Mouse (Mus musculus) ovary, postnatal 14 days (tissue): ENCODE data around the gene Ablim1.

ENCODE experiments used
- DNase-seq: peaks from one replicate; pipeline ENCODE4 v3.0.0; 2022; ENCODE audit warnings: low spot score

Ablim1 gene

DNA sequence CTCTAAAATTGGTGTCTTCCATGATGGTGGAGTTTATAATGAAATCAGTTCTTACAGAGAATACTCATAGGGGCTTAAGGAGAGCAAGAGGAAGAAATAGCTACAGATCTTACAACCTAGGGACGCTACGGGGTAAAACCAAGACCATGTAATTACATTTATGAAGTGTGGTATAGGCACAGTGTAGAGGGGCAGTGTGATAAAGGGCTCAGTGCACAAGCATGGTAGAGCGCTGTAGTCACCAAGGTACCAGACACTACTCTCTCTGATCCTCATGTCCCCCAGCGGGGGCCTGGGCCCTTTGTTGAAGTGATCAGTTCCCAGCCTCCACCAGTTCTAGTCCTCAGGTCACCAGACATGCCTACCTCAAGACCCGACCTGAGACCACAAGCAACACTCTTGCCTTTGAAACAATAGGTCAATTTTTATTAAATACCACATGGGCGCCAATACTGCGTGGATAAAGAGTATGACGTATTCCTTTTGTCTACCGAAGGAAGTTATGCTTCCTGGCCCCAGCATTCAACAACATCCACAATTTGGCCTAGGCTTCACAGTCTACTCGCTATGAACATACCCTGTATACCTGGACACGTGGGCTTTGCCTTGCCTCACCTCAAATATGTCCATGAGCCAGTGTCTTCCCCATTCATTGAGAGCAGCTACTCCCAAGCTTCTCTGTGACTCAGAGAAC is 213.8 kb downstream of the Ablim1 start:
- DNase-seq, result no peak

DNA sequence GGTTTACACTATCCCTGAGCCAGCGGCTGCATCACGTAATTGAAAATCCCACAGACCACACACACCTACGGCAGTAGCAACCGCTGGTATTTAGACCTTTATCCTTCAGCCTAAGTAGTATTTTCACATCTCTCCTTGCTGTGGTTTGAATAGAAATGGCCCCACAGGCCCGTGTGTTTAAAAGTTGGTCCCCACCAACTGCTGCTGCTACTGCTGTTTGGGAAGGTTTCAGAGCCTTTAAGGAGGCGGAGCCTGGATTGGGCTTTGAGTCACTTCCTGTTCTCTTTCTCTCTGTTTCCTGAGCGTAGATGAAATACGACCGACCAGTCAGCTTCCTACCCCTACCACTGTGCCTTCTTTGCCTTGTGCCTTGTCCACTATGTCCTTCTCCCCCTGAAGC is 214.7 kb downstream of the Ablim1 start:
- DNase-seq, result no peak

DNA sequence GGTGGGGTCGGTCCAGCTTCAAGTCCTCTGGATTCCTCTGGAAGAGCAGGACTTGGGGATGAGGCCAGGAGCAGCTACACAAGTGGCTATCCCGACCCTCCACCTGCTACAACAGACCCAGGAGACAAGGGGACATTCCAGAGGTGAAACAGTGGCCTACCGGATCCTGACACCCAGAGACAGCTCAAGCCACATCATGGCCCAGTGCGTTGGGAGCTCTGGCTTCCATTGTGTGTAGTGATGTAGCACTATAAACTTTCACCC is 215.7 kb downstream of the Ablim1 start:
- no peak for DNase-seq

DNA sequence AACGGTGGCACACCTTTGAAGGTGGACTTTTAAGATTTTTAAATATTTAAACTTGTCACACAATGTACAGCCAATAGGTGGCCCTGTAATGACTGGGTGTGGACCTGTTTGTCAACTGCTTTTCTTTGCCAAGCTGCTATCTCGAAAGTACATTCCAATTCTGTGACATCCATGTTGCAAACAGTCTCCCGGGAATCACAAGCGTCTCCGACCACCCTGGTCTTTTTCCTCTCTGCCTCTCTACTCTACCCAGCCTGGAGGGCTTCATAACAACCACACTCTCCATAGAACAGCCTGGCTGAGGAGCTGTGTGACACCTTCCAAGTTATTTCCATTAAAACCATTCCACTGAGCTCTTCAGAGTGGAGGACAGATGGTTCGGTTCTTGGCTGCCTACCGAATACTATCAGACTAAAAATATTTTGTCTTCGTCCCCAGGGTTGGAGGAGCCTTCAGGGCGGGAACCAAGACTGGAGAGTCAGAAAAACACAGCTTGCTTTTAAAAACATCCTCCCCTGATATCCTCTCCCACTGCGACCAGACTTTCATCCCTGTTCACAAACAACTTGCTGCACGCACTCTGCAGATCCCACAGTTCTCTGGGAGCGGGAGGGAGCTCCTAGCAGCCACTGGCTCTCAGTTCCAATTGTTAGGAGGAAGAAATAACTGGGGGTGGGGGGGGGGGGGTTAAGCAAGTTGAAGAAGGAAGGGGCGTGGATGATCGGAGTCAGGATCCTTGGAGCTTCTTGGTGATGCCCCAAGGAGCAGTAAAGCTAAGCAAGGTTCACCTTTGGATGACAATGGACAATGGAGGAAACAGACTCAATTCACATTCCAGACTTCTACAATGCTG is 216.3 kb downstream of the Ablim1 start:
- no peak for DNase-seq

DNA sequence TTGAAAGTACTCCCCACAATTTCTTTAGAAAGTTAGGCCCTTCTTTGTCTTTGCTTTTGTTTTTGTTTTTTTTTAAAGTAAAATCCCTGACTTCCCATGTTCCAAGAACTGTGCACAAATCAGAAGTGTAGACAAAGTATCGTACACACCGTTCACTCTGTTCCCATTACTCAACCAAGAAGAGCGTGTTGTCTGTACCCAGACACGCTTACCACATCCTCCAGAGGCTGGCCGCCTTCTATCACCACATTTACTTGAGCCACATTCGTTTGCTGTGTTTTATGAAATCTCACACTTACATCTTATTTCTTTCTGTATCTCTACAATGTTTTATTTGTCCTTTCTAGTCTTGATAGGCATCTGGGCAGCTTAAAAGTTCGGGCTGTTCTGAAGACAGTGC is 219.4 kb downstream of the Ablim1 start:
- DNase-seq, result no peak

DNA sequence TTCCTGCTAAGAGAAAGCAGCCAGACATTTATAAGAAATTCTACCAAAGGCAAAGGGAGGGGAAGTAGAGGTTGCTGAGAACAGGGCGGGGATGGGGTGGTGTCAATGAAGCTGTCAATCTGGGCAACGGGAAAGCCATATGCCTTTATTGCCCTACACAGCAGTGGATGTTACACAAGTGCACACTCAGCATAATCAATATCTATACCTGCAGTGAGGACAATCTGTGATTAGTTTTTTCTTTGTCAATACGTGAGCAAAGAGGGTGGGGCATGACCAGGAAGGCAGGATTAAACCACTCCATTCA is 221.1 kb downstream of the Ablim1 start:
- no peak for DNase-seq

DNA sequence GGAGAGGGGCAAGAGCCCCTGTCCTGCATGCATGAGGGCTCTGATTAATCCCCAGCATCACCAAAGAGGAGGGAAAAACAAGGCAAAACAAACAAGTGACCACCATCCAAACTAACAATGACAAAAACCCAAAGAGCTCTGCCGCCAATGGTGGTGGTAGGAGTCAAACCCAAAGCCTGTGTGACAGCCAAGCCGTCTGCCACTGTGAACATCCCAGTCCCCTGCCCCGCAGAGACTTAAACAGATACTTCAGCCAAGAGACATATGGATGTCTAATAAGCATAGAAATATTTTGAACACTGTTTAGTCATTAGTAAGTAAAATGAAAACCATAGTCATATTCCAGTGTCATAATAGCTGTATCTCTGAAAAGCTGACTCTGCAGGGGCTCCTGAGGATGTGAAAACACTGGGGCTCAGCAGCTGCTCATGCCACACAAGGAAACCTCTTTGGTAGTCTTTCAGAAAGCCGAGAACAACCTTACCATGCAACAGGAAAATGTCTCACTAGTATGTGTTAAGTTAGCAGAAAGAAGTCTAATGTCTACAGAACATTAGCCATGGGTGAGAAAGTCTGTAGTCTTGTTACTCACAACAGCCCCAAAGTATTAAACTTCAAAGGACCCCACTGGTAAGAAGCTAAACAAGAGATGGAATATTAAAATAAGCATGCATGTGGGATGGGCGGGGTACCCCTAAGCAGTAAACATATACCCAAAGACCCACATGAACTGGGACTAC is 221.6 kb downstream of the Ablim1 start:
- DNase-seq, result no peak

DNA sequence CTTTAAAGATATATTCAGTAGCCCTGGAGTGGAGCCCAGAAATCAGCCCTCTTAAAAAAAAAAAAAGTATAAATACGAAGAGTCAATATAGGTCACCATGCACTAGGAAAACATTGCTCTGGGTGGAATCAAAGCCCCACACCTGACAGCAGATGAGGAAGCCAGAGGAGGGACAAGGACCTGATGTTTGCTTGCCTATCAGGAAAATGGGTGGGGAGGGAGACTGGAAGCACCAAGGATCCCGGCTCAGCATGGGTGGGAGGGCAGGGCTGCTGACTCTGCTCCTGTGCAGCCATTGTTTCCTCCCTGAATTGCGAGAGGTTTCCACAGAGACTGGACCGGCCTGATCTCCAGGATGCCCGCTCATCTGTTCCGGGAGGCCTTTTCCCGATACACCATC is 223.4 kb downstream of the Ablim1 start:
- no peak for DNase-seq

DNA sequence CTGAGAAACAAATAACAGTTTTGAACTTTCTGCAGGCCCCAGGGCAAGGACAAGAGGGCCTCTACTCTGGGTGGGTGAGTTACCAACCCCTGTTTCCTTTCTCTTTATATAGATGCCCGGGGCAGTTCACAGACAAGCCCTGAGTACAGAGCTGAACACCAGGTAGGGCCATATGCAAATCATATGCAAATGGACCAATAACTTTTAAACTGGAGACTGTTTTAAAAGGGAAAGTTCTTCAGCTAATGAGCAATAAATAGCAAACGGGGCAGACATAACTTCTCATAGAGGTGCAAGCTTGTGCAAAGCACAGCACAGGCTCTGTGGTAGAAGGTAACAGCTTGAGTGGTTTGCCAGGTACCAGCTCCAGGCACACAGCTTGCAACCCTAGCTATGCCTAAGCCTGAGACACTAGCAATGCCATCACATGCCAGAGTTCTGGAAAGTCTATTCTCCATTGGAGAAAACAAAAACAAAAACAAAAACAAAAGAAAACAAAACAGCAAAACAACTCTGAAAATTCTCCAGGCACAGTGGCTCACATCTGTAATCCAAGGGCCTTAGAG is 225.8 kb downstream of the Ablim1 start:
- DNase-seq, result no peak

DNA sequence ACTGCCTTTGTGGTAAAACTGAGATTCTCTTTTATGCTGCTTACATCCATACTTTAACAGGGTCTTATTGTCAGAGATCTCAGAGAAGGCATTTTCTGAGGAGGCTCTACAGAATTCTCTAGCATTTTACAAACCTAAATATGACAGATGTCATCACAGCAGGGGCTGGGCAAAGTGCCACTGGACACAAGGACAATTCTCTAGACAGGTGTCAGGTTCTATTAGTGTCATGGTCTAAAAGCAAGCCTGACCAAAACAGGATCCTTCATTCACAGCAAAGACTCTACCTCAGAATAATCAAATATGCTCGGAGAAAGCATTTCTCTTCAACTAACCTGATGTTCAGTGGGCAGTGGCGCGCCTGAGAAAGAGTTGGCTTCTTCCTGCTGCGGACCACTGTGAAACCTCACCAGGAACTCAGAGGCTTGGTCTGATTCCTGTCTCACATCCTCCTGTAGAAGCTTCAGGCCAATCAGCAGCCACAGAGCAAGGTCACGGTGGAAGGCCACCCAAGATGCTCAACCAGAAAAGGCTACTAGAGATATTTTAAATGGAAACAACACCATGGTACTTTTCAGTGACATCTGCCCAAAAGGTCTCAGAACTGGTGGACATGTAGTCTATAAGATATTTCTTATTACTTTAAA is 230.1 kb downstream of the Ablim1 start:
- no peak for DNase-seq

DNA sequence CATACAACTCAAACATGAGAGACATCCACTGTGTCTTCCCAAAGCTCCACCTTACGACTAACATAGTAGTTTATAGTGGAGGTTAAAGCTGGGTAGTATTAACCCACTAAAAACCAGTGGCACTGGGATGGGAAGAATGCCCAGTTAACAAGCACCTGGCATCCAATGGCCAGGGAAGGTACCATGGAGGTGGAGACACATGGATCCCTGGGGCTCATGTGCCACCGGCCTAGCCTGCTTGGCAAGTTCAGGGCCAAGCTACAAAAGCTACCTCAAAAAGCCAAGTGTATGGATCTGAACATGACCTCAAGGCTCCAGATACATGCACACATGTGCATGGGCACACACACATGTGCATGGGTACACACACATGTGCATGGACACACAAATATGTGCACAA is 230.8 kb downstream of the Ablim1 start:
- DNase-seq, result no peak

DNA sequence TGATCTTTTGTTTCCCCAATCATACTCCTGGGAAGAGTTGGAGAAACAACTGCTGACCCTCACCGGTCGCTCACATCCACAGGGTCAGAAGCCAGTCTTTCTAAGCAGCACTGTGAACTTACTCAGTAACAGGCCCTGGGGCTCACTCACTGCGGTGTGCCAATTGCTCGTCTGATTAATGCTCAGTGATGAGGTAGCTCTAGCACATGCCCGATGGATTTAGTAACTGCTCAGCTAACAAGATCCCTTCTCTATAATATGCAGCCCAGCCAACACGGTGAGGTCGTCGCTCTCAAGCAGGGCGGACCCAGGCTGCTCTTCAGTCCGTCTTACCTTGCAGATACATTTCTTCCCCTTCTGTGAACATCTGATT is 231.6 kb downstream of the Ablim1 start:
- DNase-seq, result no peak

DNA sequence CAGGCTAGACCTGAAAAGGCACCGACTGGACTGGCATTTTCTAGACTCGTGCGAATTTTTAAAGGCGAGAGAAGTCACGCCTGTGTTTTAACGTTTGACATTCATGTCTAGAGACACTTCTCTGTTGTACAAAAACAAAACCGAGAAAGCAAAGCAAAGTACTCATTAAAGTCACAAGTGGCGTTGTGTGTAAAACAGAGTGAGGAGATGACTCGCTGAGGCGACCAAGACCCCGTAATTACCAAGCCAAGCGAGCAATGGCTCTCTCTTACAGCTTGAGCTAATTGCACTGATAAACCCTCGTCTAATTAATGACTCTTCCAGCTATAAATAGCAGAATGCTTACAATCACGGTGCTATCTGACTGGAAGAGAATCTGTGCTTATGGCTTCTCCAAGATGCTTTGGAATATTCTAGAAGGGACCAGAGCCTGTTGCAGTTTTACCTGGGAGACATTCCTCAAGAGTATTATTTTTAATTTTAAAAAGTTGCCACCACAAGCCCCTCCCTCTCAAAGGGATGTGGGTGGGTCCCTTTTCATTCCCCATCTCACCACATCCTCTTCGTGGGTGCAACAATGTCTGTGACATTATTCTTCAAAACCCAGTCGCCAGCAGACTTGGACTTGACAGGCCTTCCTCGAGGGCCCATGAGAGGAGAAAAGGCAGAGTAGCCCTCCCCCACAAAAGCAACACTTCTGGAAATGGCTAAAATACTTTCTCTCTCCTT is 232.1 kb downstream of the Ablim1 start:
- no peak for DNase-seq

DNA sequence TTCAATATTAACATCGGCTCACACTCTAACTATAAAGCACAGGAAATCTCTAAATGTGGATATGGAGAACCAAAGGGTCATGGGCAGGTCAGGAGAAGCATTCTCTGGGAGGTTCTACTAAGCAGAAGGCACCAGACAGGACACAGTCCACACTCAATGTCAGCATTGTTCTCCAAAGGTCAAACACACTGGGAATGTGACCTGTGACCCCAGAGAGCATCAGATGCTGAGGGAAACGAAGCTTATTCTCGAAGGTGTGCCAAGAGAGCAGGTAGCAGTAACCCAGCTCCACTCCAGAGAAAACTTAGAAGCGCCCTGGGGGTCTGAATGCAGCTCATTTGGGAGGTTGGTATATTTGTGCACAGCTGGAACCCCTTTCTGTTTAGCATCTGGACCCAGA is 233.2 kb downstream of the Ablim1 start:
- DNase-seq, result no peak

DNA sequence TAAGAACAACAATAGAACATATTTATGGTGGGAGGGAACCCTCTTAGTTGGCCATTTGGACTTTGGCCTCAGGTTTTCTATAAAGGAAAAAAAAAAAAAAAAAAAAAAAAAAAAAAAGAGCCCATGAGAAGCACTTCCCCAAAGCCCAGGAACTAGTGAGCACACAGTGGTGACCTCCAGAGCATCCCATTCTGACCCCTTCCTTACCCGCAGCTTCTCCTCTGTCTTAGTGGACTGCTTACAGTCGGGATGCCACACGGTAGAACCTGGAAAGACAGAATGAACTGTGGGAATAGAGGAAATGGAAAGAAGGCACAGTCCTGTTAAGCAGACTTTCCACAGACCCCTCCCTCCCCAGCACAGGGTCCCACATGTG is 235.1 kb downstream of the Ablim1 start:
- DNase-seq, result no peak

DNA sequence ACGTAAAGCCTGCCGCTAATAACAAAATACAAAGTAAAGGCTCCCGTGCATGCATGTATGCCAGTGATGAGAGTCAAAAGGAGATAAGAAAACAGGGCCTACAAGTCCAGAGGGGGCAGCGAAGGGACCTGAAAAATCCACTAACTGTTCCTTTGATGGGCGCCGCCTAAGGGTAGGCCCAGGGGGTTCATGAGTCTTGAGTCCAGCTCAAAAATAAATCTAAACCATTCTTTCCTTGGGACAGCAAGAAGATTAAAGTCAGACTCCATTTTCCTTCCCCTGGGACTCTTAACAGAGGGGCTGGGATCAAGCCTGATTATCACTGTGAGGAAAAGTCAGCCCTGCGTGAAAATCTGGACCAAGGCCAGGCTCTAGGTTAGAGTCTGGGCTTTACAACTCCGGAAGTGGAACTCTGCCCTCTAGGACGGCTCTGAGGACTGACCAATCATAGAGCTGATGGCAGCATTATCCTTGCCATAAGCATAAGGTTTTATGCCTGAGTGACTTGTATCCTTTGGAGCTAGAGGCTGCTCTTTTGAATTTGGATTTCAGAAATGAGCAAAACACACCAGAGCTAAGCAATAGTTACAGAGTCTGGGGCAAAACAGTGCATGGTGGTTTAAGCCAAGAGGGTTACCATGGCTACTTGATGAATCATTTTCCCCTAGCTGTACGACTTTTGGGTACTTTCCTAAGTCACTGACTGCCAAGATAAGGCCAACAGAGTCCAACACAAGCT is 235.7 kb downstream of the Ablim1 start:
- DNase-seq, result no peak

DNA sequence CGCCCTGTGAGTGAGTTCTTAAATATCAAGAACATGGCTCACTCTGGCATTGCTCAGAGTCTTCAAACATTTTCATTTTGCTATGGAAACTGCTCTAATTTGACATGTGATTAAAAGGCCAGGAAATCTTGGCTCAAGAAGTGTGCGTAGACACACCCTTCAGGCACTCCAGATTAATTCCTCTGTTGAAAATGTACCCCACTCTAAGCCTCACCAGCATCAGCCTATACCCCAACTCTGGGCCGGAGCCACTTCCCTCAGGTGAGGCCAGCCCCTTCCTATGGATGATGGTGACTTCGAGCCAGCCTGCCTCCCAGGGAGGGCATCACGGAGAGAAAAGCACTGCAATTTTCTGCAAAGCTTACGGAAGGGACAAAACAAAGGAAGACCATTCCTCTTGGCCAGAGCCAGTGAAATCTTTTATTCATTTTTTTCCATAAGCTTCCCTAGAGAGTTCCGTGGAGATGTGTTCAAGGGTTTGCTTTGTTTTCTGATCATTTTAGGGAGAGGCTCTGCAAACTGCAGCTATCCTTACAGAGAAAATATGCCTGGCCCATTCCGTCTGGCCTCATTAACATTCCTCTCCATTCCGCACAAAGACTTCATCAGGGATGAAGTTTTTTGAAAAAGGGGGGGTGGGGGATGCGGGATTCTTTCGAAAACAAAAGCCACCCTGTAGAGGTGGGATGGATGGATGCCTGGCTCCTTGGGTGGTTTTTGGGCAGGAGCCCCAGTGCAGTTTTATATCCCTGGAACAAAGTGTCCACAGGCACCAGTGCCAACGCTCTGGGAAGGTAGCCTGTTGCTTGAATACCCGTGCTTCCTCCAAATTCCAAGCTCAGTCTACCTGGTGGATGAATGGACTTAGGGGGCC is 236.7 kb downstream of the Ablim1 start:
- no peak for DNase-seq

DNA sequence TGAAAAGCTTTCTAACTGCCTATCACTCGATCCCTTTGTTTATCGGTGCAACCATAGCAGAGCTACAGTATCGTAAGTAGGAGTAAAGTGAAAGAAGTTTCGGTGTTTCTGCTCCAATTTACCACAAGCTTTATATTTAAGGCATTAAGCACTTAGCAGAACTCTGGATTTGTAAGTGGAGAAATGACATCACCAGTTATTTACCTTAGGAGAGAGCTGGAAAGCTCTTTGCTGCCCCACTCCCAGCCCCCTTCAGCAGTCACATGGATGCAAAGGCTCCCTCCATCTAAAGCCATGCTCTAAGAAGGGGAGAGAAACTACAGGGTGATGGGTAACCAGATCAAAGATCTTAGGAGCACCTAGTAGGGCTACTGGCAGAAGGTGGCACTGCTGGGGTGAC is 241.3 kb downstream of the Ablim1 start:
- DNase-seq, result no peak

DNA sequence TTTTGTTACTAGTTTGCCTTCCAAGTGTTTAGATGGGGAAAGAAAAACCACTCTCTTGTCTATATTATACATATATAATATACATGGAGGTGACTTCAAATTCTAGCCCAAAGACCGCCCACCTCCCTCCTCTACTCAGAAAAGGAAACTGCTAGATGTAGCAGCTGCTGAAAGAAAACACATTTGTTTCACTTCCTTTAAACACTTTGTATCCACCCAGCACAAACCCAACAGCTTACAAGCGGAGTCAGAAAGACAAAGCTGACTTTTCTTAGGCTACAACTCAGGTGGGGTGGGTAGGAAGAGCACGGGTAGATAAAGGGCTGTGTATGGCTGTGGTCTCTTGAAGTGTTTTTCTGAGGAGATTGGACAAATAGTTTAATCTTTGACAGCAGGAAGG is 242.0 kb downstream of the Ablim1 start:
- no peak for DNase-seq

DNA sequence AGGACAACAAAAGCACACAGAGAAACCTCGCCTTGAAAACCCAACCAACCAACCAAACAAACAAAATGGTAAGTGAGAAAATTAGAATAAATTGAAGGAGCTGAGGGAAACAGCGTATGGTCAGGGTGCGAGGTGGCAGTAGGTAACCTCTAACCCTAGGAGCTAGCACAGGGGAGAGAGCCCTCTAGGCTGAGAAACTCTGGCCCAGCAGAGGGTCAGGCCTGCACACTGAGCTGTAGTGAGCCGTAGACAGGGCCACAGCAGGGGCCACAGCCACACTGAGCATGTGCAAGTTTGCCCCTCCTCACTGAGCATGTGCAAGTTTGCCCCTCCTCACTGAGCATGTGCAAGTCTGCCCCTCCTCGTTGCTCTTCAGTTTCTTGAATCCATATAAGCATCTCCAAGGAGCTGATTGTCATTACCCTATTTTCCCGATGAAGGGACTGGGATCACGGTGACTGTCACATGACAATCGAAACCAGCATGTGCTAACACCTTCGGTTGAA is 247.6 kb downstream of the Ablim1 start:
- no peak for DNase-seq
